Mouse (Mus musculus): ENCODE measurements around the gene Ssr2.

GRCm38 (mm10) chr3:88620146-88620991 is 44.7 kb downstream of the Ssr2 start:
- TF ChIP-seq POLR2A (IDR thresholded peaks at IDR 0.05; ENCODE audit: extremely low read depth, insufficient read depth, low read length) (no peak), CTCF (IDR thresholded peaks at IDR 0.05; ENCODE audit: low read depth, low read length) (no peak)

Measured in liver, adult 2 months (tissue).